Mouse (Mus musculus): ENCODE measurements around the gene Kbtbd13. TPM values are rescaled to one million over a fixed set of nuclear protein-coding genes. Genes with fewer than 3 reads are reported as not detected.

Gene Kbtbd13
- under 1 TPM in 1 of 2 experiments, not detected in 1; 0.19 TPM for polyA plus RNA-seq (2017; shearing (Covaris generic))

GRCm38 (mm10) chr9:65391613-65391964 lies at the start of gene Kbtbd13:
Kbtbd13 (minus strand) TSS chr9:65391652.

DNA sequence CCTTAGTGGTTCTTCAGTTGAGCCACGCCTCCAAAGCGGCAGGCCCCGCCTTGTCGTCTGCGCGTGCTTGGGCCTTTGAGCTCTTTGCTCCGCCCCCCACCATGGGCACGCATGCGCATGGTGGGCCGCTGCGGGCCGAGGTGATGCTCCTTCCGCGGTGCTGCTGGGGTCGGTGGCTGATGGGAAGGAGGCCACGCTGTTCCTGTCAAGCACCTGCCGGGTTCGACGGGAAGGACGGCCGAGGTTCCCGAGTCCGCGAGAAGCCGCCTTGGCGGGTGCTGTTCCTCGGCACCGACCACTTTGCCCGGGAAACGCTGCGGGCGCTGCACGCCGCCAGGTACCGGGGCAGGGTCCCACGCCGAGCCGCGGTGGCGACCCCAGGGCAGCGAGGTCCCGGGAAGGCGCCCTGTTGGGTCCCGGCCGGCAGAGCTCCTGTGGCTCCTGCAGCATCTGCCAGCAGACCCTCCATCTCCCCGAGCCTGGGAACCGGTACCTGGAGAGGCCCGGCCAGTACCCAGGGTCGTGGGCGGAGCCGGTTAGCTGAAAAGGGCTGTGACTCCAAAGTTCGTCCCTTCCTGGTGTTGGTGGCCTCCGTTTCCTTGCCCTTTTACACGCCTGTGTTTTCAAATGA lies 44.3 kb upstream of the Kbtbd13 start, which contains the start of gene Mtfmt:
Mtfmt (plus strand) TSS at position 112 of the 631 bp plus-strand sequence.

DNA sequence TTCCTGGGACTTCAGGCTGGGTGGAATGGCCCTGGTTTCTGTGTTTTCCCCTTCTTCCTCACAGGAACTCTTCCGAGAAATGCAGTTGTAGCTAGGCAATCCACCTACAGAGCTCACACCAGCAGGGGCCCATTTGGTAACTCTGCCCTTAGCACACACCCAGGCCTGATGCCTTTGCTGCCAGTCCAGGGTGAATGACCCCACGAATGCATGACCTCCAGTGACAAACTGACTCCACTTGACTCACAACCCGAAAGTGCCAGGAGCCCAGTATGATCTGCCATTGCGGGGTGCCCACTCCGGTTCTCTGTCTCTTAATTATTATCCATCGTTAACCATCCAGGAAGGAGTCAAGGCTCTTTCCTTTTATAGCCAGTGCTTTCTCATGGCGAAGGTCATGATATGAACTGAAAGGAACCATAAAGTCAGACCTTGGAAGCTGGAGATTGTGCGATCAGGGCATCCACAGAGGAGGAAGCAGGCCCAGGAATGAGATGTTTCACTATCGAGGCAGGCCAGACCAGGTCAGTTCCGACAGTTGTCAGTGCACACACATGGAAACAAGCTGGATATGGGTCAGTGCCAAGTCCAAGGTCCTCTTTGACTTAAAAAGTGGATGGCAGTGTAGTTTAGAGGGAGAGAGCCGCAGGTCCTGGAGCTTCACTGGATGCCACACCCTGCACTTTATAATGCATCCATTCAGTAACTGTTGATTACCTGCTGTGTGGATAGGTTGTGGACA lies 31.5 kb upstream of the Kbtbd13 start, which contains the start of gene Slc51b:
Slc51b (minus strand) TSS at position 196 of the 742 bp plus-strand sequence.

DNA sequence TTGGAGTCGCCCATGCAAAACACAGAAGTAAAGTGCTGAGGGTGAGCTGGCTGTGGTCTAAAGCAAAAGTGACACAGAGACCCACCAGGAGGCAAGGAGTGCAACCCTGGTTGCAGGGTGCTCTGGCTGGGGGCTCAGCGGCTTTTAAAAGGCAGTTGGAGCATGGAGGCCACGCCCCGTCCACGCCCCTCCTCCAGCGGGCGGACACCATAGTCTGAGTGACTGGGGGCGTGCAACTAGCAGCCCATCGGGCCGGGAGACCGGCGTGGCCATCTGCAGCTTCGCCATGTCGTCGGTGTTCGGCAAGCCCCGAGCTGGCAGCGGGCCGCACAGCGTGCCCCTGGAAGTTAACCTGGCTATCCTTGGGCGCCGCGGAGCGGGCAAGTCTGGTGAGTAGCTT lies 6.8 kb upstream of the Kbtbd13 start, which contains the start of gene Rasl12:
Rasl12 (plus strand) TSS at position 228 of the 400 bp plus-strand sequence.

GRCm38 (mm10) chr9:65360641-65361448 lies 30.6 kb downstream of the Kbtbd13 start, which contains the start of gene Ubap1l:
Ubap1l (plus strand) TSS chr9:65361041.

DNA sequence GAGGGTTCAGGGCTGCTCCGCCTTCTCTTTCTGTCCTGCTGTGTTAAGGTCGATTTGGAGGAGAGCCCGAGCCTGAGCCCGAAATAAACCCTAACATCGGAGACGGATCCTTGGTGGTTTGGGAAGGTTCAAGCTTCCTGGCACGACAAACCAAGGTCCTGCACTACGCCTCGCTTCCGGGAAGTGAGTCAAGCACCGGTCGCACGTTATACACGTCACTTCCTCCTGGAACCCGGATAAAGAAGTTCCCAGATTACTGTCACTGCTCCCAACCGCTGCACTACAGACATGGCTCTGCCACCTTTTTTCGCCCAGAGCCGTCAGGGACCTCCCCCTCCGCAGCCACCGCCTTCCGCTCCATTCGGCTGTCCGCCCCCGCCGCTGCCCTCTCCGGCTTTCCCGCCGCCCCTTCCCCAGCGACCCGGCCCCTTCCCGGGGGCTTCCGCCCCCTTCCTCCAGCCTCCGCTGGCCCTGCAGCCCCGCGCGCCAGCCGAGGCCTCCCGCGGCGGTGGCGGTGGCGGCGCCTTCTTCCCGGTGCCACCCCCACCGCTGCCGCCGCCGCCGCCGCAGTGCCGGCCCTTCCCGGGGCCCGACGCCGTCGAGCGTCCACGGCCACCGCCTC lies 45.5 kb downstream of the Kbtbd13 start, which contains the start of gene Pdcd7:
Pdcd7 (plus strand) TSS at position 251 of the 622 bp plus-strand sequence.

Other genes starting within 250 kb of the Kbtbd13 start
- gene Parp16, start 196.3 kb downstream of the Kbtbd13 start, polyA plus RNA-seq (2017; shearing (Covaris generic)): 10 to 100 TPM; 10.6 to 25.3 TPM
- gene Cilp, start 126.5 kb downstream of the Kbtbd13 start, polyA plus RNA-seq (2017; shearing (Covaris generic)): under 1 TPM; 0.04 to 0.49 TPM
- gene Clpx, start 97.4 kb downstream of the Kbtbd13 start, polyA plus RNA-seq (2017; shearing (Covaris generic)): 10 to 100 TPM; 43.3 to 62.3 TPM
- 10 to 100 TPM; 37.1 to 44.0 TPM for gene Pdcd7, start 45.5 kb downstream of the Kbtbd13 start, polyA plus RNA-seq (2017; shearing (Covaris generic))
- gene Ubap1l, start 30.6 kb downstream of the Kbtbd13 start, polyA plus RNA-seq (2017; shearing (Covaris generic)): not detected
- gene Rasl12, start 6.9 kb upstream of the Kbtbd13 start, polyA plus RNA-seq (2017; shearing (Covaris generic)): 1 to 10 TPM in 1 of 2 experiments, under 1 TPM in 1; 0.49 to 2.1 TPM
- gene Slc51b, start 31.3 kb upstream of the Kbtbd13 start, polyA plus RNA-seq (2017; shearing (Covaris generic)): under 1 TPM in 1 of 2 experiments, not detected in 1; 0.55 TPM
- gene Mtfmt, start 44.1 kb upstream of the Kbtbd13 start, polyA plus RNA-seq (2017; shearing (Covaris generic)): 10 to 100 TPM; 36.6 to 46.7 TPM
- 100 to 1,000 TPM; 124 to 138 TPM for gene Spg21, start 69.3 kb upstream of the Kbtbd13 start, polyA plus RNA-seq (2017; shearing (Covaris generic))
- under 1 TPM; 0.13 to 0.31 TPM for gene Ankdd1a, start 128.5 kb upstream of the Kbtbd13 start, polyA plus RNA-seq (2017; shearing (Covaris generic))
- gene Plekho2, start 188.4 kb upstream of the Kbtbd13 start, polyA plus RNA-seq (2017; shearing (Covaris generic)): 10 to 100 TPM; 70.1 to 71.2 TPM
- 1 to 10 TPM in 1 of 2 experiments, under 1 TPM in 1; 0.96 to 2.6 TPM for gene Pif1, start 195.5 kb upstream of the Kbtbd13 start, polyA plus RNA-seq (2017; shearing (Covaris generic))
- under 1 TPM in 1 of 2 experiments, not detected in 1; 0.27 TPM for gene Rbpms2, start 238.0 kb upstream of the Kbtbd13 start, polyA plus RNA-seq (2017; shearing (Covaris generic))

Measured in inflammation-experienced regulatory T-cells (primary cell).